Mouse (Mus musculus) kidney, adult 2 months (tissue): ENCODE results near the gene Stpg3.

Source experiments
- CTCF ChIP-seq: fragments of 200-500 bp; conservative IDR thresholded peaks from 2 replicates; pipeline ENCODE4 v1.5.1; 2011; ENCODE audit warnings: low read depth, mild to moderate bottlenecking, control low read depth, low read length, moderate library complexity, mixed read lengths; ENCODE audit not compliant: insufficient read depth, insufficient read length
- POLR2A ChIP-seq: fragments of 200-500 bp; IDR thresholded peaks from one replicate; pipeline ENCODE4 v1.6.1; 2011; ENCODE audit warnings: low read depth, low read length, control low read depth

DNA sequence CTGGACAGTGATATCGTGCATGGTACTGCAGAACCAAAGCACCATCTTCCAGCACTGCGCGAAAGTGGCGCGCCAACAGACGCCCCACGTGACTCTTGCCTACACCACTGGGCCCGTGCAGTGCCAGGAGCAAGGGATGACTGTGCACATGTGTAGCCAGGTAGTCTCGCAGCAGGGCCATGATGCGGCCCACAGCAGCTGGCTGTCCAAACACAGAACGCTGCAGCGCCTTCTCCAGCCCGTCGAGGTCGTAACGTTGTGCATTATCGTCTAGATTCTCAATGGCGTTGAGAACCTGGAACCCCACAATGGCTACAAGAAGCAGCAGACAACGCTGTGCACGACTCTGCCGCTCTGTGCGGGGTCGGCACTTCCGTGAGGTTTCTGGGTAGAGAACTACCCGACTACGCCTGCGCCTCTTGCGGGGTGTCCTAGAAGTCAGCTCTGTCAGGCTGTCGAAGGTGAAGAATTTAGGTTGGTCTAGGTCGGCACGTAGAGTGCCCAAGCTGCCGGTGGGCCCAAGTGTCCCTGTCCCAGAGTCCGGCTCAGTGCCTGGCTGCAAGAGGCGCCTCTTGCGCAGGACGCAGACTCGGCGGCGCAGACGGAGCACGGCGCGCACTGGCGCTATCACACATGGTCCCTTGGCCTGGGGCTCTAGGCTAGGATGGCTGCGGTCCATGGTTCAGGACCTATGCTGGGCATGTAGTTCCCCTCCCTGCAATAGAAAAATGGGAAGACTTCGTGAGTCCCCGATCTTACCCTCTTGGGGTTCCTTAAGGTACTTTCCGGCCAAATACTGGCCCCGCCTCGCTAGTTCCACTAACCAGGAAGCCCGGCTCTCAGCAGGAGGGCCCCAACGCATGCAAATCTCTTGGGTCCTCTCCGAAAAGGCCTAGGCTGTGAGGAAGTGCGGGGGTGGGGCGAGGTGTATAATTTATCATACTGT lies 19.0 kb downstream of the Stpg3 start:
- TF ChIP-seq CTCF (no peak), POLR2A (no peak)
